Mouse (Mus musculus) Muller cell, postnatal 12 days (primary cell): ENCODE measurements around the gene Ptrh2.

Source experiments
- DNase-seq: peaks from one replicate; pipeline ENCODE4 v3.0.0-alpha.2; 2015; ENCODE audit errors: inconsistent ontology term

The Ptrh2 gene

DNA sequence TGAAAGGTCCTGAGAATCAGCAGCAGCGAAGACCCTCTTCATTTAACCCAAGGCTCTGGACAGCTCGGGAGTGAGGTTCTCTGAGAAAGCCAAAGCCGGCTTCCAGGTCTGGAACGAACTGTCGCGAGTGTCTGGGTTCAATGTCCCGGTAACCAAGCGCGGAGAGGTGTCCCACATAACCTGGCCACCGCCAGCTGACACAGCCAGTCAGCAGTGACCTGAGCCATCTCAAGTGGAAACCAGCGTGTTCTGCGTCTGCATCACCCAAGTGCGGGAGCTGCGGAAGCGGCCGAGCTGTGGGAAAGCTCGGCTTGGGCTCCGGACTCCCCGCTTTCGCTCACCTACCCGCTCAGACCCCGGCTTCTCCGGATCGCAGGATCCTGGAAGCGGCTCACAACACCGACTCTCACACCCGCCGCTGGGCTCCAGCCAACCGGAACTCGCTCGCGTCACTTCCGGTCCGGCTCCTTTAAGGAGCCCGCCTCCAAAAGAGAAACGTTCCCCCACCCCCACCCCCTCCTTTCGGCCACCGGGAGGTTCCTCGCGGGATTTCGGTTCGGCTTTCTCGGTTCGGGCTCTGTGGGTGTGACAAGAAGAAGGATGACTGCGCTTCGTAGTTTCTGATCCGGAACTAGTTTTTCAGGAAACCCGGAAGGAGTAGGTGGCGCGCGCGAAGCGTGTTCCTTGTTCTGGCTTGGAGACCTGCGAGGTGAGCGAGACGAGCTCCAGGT is at the start of gene Ptrh2, which contains the start of gene Vmp1:
TSS of gene Ptrh2 (plus strand) at position 591 of the 731 bp plus-strand sequence.
TSS of gene Vmp1 (minus strand) at position 442 of the 731 bp plus-strand sequence.
- peak; percentile 99 for DNase-seq

DNA sequence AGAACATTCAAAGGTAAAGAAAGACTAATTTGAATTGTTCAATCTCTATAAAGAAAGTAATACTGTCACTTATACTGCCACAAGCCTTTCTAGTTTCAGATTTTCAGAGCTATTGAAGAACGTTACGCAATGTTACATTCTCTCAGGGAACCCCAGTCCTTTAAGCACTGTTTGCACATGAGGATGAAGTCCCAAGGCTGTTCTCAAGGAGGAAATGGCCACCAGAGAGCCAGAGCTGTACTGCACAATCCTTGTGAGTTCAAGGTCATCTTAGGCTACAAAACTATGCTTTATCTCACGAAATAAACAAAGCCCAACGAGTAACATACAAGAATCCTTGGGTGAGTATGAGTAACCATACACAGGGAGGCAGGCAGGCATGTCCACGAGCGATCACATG is 49.4 kb upstream of the Ptrh2 start:
- DNase-seq = no peak

DNA sequence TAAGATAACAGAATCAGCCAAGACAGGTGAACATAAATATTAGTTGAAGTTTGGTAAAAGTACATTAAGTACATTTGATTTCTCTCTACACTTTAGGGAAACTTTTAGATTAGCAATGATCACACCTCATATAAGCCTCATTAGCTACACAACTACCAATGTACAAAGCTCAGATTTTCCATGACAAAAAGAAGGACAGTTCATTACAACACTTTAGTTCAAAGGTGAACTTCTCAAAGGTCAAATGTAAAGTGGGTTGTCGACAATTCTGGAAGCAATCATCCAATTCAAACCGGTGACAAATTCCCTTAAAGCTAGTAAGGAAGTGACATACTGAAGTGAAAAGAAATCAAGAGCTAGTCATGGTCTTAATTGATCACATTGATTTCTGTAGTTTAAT is 46.1 kb upstream of the Ptrh2 start:
- no peak for DNase-seq

DNA sequence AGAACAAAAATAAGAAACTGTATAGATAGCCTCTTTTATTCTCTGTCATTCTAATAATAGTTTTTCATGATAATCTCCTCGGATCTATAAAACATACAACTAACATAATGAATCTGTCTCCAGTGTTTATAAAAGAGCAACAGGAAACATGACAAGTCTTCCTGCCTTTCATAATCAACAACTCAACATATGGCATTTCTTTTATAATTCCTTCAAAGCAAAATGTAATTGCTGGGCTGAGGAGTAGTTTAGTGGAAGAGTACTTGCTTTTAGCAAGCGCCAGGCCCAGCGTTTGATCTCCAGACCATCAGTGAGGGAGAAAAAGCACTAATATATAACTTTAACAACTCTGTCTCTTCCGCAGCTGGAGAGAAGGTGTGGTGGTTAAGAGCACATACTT is 42.1 kb upstream of the Ptrh2 start:
- DNase-seq = no peak

DNA sequence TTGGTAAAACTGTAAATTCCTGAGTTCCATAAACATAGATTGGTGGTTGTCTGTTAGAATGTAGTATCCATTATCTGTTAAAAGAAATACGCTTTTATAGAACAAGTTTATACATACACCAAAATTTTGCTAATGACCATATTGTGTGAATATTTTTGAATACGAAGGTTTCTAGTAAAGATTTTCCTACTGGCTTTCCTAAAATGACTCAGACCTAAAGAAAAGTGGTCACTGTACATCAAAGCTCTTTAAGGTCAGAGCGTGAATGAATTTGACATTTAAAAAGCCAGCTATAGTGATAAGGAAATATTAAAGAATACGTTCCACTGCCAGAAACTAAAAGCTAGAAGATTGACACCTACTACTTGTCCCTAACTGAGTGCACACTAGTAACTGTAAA is 39.2 kb upstream of the Ptrh2 start:
- DNase-seq = no peak

DNA sequence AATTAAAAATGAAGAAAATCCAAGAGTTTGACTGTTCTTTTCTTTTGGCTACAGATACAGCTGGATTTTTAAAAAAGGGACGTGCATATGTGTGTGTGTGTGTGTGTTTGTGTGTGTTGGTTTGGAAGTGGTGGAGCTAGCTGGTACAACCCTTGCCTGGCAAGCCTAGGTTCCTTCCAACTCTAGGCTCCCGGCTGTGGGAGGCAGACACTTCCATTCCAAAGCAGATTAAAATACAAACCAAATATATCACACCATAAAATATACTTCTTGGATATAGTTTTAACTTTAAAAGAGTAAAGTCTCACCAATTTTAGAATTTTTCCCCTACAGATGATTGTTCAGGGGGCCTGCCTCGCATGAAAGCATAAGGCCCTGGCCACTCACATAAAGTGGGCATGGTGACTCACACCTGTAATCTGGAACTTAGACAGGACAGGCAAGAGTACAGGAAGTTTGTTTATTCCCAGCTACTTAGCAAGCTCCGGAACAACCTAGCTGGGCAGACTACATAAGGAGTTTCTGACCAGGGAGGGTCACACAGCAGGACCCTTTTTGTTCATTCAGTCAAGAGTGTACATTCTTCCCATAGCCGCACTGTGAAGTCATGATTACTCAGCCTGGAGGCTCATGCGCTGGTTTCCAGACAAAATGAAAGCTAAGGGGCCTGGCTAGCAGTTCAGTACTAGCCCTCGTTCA is 37.5 kb upstream of the Ptrh2 start:
- DNase-seq = peak; percentile 95

DNA sequence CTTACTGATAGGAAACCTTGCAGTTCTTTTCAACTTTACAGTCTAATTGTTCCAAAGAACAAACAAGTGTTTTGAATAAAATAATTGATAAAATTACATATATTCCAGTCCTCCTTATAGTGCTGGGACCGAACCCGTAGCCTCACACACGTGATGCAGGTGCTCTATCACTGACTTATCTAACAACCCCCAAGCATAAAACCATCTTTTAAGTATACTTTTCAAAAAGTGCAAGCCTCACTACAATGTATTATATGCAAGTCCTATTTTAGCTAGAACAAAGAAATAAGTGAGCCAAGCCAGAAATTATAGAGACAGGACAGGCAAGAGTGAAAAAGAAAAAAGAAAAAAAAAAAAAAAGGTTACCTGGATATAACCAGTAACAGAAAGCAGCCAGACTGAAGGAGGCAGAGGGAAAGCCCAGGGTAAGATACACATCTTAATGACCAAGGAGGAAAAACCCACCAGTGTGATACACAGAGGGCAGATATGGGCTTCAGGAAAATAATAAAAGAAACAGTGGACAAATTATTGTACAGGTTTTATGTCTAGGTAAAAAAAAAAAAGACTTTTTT is 36.8 kb upstream of the Ptrh2 start:
- no peak for DNase-seq

DNA sequence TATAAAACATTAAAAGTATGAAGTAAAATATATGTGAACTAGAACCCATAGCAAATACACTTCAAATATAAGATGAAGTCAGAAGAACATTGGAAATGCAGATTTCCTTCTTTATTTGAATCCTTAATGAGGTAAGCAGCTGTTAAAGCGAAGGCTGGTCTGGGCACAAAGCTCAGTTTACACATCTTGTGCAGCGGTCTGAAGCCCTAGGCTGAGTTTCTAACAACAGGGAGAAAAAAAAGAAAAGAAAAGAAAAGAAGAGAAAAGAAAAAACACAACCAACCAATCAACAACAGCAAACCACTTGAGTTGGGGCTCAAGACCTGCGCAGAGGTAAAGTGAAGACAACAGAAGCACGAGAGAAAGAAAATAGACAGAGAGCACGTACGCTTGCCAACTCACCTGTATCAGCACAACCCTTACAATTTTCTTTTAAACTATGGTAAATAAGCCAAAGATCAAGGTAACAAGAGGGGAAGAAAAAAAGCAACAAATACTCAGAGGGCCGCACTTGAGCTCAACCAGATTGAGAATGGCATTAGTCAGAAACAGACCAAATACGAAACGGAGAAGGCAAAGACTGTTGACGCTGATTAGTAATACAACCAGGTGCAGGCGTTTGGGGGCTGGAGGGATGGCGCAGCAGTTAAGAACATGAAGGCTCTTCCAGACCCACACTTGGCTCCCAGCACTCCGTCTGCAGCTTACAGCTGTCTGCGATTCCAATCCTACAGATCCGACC is 35.9 kb upstream of the Ptrh2 start:
- no peak for DNase-seq

DNA sequence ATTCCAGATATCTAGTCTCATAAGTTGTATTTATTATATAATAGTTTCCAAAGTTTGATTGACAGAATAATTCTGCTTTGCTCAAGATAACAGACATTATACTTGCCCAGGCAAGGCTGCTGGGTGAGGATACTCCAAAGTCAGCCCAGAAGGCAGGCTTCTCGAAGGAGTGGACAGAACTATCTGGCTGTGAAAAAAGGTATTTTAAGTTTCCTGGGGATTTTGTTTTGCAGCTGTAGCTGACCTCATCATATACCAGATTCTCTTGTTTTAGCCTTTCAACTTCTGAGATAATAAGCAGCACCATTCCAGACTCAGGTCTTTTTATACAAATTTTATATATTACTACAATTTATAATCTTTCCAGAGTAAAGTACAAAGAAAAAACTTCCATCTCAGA is 34.2 kb upstream of the Ptrh2 start:
- no peak for DNase-seq

DNA sequence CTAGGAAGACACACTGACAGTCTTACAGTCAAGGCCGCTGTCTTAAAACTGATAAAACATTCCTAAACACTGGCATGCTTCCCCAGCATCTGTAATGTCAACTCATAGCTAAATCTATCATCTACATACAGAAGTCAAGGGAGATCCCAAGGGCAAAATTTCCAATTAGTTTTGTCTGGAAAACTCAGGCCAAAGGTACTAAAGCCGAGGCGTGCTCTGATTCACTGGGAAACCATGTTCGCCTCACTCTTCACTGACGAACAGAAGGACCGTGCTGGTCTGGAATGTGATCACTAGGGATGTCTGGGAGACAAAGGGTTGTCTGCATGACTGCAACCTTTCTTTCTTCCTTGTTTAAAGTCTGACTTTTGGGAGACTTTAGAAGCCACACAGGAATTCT is 33.1 kb upstream of the Ptrh2 start:
- peak; percentile 76 for DNase-seq

DNA sequence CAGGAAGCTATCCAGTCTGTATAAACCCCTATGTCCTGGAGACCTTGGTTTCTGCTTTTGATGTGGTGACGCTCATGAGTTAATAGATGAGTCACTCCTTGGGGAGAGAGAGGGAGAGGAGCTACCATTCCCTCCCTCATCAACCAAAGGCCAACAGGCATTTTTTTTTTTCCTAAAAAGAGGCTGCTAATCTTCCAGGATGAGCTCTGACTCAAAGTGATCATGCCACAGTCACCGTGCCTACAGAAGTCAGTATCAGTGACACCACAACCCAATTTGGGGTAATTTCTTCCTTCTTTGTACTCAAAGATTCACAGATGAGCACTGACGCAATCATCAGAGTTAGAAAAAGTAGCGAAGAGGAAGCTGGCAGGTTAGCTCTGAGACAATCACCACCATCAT is 31.2 kb upstream of the Ptrh2 start:
- DNase-seq = peak; percentile 75

DNA sequence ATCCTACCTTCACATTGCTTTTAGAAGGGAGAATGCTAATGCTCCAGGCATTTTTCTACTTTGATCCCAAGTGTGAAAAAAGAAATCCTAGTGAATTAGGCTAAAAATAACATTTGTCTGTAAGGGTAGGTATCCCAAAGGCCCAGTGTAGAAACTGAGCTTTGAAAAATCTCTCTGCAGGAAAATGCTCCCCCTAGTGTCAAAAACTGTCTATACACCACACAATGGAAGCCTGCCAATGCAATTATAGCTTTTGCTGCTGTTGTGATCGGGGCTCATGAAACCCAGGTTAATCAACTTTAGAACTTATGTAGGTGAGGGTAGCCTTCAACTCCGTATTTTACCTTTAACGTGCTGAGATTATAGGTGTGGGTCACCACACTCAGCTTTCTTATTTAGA is 30.3 kb upstream of the Ptrh2 start:
- DNase-seq = peak; percentile 78

DNA sequence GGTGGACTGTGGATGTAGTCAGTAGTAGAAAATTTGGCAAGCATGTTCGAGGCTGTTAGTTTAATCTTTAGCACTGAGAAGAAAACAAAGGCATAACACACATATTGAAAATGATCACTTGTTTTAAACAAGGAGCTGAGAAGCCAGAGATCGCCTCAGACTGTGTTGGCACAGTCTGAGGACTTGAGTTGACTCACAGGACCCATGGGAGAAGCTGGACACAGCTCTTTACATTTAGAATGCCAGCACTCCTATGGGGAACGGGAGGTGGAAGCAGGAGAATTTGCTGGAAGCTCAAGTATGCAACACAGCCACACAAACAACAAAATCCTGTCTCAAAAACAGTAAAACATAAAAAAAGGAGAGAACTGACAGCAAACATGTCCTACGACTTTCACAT is 29.7 kb upstream of the Ptrh2 start:
- peak; percentile 17 for DNase-seq

DNA sequence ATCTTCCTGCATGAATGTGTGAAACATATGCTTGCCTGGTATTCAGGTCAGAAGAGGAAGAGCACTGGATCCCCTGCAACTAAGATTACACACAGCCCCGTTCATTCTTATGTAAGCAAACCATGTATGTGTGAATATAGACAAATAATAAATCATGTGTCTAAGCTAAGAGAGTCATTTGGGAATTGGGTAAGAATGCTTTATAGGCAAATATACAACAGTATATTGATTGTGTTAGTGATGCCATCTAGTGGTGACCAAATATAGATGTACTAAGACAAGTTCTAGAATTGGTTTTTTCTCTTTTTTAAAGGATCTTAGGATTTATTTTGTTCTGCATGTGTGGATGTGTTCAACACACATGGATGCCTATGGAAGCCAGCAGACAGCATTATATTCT is 28.1 kb upstream of the Ptrh2 start:
- DNase-seq = peak; percentile 54

DNA sequence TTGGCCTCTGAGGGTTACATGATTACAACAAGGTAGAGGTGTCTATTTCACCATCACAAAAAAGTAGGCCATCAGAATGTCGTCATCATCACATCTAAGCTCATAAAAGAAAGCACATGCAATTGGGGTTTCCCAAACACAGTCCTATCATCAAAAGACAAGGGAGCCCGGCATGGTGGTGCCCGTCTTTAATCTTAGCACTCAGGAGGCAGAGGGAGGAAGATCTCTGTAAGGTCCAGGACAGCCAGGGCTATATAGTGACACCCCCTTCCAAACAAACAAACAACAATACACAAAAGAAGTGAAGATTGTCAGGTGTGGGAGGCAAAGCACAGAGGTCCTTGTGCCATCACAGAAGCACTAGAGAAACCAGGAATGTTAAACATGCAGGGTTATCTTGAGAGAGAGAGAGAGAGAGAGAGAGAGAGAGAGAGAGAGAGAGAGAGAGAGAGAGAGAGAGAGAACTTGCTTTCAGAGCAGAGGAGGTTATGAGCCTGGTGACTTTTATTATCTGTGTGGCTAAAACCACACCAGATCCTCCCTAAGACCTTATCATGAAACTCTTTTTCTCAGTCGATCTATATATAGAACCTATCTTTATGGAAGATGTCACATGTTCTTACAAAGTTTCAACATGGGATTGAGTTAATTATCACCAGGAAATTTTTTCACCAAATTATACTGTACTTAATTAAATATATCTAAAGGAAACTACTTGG is 26.8 kb upstream of the Ptrh2 start:
- DNase-seq = no peak

DNA sequence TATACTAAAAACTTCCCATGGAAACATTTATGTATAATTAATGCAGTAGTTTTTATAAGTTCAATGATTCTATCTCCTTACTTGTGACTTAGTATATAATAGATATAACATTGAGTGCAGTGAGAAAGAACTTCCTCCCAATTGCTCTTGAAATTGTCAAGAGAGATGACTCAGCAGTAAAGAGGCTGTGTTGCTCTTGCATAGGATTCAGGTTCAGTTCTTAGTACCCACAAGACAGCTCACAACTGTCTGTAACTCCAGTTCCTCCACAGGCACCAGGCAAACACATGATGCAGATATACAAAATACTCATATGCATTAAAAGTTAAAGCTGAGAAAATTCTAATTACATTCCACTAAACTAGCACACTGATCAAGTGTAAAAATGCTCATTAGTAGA is 25.9 kb upstream of the Ptrh2 start:
- no peak for DNase-seq

DNA sequence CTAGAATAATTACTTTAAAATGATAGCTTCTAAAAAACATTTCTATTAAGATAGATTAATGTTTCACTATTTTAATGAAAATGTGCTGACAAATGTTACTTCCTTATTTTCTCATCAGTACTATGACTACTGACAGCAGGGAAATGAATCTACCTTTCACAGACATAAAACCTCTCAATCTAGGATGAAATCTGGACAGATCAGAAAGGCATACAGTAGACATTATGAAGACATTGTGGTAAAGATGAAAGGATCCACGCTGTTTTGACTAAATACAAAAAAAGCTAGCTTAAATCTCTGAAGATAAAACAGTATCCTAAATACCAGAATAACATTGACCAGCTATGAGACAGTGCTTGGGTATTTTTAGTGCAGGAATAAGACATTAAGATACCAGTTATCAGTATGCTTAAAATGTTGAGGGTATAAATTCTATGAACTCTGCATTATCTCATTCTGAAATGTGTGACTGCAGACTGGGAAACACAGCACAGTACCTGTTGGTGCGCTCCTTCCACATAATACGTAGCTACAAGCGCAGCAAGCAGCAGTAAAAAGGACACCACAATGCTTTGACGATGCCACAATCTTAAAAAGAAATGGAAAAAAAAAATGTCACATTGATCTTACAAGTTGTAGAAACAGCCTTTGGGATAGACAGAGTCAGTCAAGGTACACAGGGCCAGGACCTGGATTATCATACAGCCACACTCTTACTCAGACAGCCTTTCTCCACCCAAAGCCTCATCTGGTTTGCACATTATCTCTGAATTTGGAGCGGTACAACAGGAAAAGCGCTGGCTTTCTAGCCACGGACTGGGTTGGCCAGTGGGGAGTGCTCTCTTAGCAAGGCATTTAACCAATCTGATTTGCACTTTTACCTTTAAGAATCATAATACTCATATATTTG is 20.5 kb upstream of the Ptrh2 start:
- no peak for DNase-seq

DNA sequence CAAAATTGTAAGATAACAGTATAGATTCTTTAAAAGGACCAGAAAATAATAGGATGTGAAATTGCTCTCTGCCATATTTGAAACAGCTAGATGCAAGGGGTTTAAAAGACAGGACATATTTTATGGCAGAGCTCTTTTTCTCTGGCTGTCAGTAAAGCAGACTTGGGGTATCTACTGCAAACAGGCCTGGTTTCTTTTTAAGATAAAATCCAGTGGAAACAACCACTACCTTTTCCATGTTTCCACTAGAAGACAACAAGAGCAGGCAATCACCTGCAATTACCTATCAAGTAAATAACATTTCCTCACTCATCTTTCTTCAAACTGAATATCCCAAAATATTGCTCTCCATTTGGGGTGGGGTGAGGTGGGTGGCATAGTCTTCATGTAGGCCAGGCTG is 19.8 kb upstream of the Ptrh2 start:
- DNase-seq = no peak

DNA sequence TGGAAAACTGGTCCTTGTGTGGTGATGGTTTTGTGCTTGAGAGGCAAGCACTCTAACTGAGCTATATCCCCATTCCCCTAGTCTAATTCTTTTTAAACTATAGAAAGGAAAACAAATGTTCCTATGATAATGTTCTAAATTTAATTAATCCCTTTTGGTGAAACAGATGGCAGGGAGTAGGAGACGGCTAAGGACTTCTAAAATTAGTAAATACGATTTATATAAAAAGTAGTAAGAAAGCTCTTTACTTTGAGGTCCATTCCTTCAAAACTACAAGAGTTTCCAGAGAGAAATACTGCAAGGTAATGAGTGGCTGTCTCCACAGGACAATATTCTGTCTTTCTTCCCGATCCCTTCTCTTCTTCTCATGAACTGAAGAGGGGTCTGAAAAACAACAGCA is 19.4 kb upstream of the Ptrh2 start:
- no peak for DNase-seq

DNA sequence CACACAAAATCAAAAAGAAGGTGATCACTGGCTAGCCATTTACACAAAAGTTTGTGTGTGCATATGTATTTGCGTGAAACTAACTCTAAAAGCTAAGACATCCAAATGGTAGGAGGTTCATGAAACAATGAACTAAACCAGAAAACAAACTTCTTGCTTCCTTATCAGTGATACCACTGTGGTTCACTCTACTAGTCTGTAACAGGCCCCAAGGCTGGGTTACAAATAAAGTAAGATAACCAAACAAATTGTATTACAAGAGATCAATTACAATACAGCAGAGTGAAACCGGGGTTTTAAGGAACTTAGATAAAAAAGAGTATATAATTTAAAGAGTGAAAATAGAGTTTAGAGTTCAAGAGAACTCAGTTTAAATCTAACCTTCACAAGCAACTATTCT is 16.2 kb upstream of the Ptrh2 start:
- DNase-seq = no peak

DNA sequence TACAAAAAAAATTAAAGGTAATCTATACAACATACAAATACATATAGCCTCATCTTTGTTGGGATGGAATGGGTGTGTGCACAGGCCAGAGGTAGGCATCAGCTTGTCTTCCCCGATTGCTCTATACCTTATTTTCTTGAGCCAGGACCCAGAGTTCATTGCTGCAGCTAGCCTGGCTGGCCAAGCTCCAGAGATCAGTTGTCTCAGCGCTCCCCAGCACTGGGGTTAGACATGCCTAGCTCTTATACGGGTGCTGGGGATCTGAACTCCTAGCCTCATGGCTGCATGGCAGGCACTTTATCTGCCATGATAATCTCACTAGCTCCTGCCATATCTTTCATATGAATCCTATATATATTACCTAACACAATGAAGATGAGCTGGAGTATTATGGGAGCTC is 15.6 kb upstream of the Ptrh2 start:
- no peak for DNase-seq
